Mouse (Mus musculus) brain, embryonic 14.5 days (tissue): Measurements from ENCODE around the gene Primpol. TPM values are rescaled to one million over a fixed set of nuclear protein-coding genes. Genes with fewer than 3 reads are reported as not detected.

ENCODE experiments used
- DNase-seq: peaks from one replicate; pipeline ENCODE4 v3.0.0-alpha.2; 2011; ENCODE audit warnings: low read depth
- CTCF ChIP-seq: fragments of 200-500 bp; IDR thresholded peaks from 2 replicates; pipeline ENCODE4 v1.5.1; 2012; ENCODE audit warnings: inconsistent platforms, mild to moderate bottlenecking, moderate library complexity, borderline replicate concordance; ENCODE audit not compliant: insufficient read depth, insufficient read length; ENCODE audit errors: extremely low read depth
- POLR2A ChIP-seq: fragments of 200-500 bp; IDR thresholded peaks from 2 replicates; pipeline ENCODE4 v1.6.1; 2012; ENCODE audit warnings: mild to moderate bottlenecking, inconsistent platforms, borderline replicate concordance; ENCODE audit not compliant: poor library complexity, insufficient read depth, insufficient read length, severe bottlenecking; ENCODE audit errors: extremely low read depth
- polyA plus RNA-seq: library from polyadenylated mRNA; depleted of rRNA; stranded (reverse); fragments of >200 nt; gene quantifications from 2 replicates; pipeline ENCODE4 v1.2.3, GENCODE M21; 2012; rRNA removed

Gene Primpol
- polyA plus RNA-seq, 1 experiment, result 5.0 TPM

GRCm38 (mm10) chr8:46526098-46526497 is 90.9 kb downstream of the Primpol start:
- TF ChIP-seq POLR2A, result no peak
- TF ChIP-seq CTCF, result no peak
- DNase-seq, result no peak

Other genes starting within 250 kb of the Primpol start
- 9.8 and 17.7 TPM in 2 replicates for gene Acsl1, start 146.2 kb downstream of the Primpol start, polyA plus RNA-seq
- 4.0 and 7.1 TPM in 2 replicates for gene Cenpu, start 65.2 kb downstream of the Primpol start, polyA plus RNA-seq
- gene Casp3, start 79 bp upstream of the Primpol start, polyA plus RNA-seq, result 132 and 135 TPM in 2 replicates
- 6.2 and 9.7 TPM in 2 replicates for gene Irf2, start 122.5 kb upstream of the Primpol start, polyA plus RNA-seq